Mouse (Mus musculus) thymus, postnatal 0 days (tissue): ENCODE measurements around the gene Diras2. TPM values are rescaled to one million over a fixed set of nuclear protein-coding genes. Genes with fewer than 3 reads are reported as not detected.

Source experiments
- DNase-seq: peaks from one replicate; pipeline ENCODE4 v3.0.0-alpha.2; 2015; ENCODE audit warnings: low spot score
- polyA plus RNA-seq: library from polyadenylated mRNA; unstranded; fragments of >200 nt; fragmentation: Nextera tagmentation; extraction: Ambion mirVana; gene quantifications from 2 replicates; pipeline ENCODE4 v1.2.1, GENCODE M21; 2015

Diras2 gene
- polyA plus RNA-seq, 1 experiment from 2014 or later: 3.4 TPM

DNA sequence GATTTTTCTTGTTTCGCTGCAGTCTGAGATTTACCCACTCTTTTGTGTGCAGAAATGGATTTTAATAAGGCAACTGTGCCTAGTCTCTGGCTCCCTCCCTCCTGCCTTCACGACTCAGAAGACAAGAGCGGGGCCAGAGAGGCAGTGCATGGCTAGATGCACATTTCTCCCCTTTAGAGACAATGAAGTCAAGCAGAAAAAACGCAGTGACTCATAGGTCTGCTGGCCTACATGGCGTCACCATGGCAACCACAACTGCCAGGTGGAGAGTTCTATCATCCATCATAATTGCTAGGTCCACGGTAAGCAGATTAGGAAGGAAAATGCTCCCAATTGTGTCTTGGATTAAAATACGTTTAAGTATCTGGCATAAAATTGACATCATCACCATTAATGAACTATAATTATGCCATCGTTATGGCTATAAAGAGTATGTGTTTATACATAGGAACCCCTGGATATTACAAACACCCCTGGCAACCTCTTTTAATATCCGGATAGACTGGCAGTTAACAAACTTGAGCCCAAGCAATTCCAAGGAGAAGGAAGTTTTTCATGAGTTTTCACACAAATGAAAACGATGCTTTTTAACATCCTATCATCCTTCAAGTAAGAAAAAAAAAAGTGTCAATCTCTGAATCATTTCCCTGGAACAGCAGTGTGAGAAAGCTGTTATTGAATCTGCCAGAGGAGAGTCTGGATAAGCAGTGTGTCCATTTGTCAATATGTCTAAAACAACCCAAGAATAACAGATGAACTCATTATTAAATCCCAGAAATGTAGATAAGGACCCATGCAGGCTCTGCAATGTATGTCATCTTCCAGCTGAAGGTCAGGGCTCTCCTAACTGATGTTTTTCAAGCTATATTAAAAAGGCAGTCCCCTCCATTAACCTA is 61.0 kb downstream of the Diras2 start:
- no peak for DNase-seq

DNA sequence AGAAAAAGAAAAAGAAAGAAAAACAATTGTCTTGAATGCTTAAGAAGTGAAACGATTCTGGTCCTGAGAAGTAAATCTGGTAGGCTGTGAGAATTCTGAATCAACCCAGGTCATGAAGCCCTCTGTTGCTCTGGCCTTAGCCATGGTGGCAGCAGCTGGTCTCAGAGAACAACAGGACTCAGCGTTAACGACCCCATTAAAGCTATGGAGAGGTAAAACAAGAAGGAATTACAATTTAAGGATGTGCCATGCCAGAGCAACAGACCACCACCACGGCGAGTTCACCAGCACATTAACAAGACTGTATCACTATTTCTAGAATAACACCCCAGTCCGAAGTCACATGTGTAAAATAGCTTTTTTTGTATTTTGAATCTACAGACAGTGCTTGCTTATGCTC is 65.9 kb downstream of the Diras2 start:
- DNase-seq: no peak

DNA sequence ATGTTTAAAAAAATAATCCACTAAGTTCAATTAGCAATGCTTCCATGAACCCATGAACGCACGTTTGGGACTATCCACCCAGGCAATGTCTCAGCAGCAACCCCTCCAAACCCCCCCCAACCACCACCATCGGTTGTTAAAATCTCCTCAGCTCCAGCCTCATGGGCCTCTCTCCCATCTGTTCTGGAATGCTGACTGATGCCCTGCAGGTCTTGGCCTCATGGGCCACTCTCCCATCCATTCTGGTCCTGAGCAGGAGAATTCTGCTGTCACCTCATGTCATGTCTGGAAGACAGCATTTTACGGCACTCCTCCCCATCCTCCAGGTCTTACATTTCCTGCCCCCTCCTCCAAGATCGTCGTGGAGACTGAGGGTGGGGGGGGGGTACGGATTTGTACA is 71.1 kb downstream of the Diras2 start:
- no peak for DNase-seq

DNA sequence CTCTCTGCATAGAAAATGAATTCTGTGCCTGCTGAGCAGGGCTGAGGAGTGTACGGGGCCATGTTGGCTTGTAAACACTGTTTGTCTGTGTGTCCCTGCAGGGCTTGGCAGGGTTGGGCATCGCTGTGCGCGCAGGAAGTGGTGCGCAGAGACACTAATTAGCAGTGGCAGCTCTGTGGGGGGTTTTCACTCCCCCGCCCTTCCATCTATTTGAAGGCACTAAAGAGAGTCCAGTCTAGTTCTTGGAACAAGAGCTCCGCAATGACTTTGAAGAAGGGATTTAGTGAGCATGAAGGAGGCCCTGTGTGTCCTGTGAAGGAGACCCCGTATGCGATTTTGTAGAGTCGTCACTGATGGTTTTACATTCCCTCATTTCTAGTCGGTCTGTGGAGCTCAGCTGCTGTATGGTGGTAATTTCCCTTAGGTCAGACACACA is 73.2 kb downstream of the Diras2 start:
- no peak for DNase-seq

DNA sequence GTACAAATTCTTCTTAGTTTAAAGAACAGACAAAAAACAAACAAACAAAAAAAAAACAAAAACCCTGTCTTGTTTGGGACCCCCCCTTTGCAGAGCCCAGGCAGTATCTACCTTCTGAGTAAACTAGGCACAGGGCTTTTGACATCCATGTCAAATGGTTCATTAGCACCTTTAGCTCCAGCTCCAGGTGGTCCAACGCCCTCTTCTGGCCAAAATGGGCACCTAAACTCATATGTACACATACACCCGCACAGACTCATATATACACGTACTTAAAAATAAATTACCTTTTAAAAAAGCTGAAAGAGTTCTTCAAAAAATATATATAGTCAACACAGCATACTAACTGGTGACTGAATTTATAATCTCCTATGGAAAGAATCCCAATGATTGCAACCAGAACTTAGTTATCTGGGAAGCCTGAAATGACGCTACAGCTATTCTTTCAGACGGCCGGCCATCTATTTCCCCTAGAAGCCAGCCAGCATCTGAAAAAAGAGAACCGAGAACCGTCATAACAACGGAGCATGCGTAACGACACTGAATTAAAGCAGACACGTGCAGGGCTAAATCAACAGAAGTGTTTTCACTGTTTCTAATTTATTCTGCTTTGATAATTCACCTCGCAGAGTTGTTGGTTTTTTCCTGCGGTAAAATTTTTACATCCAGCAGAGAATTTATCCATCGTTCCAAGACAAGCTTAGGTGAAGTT is 73.7 kb downstream of the Diras2 start:
- no peak for DNase-seq

DNA sequence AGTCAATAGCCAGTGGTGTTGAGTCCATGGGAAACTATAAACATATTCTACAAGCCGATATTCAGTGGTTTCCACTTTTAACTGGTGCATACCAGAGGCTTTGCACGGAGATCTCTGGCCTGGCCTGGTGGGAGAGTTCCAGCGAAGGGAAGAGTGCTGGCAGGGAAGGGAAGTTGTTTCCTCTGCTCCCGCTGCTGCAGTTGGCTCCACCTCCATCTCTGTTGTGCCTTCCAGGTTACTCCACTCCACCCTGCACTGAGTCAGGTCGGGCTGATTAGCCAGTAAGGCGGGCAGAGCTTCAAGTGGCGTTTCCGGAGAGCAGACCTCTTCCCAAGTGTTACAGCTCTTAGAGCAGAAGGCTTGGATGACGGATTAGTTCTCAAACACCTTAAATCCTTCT is 75.8 kb downstream of the Diras2 start:
- no peak for DNase-seq

DNA sequence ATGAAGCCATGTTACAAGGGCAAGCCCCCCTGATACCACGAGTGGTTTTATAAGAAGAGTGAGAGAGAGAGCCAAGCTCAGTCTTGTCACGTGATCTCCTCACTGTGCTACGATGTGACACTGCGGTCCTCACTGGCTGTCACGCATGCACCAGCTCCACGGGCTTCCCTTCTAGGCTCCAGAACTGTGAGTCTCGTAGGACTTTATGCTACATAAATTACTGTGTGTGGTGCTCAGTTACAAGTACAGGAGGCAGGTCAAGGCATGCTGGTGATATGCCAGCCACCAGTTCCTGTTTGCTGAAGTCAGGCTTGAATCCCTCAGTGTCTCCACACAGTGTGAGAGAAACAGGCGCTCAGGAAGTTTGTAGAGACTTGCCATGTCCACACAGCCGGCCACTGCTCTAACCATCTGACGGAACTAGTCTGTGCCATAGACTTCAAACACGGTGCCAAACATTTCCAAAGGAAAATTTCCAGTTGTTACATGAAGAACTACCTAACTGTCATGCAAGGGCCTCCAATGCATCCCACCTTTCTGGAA is 76.3 kb downstream of the Diras2 start:
- no peak for DNase-seq

Other genes starting within 250 kb of the Diras2 start
- gene Syk, start 51.9 kb upstream of the Diras2 start, polyA plus RNA-seq: 7.6 and 8.9 TPM in 2 replicates